8 mouse cellular contexts compared by ENCODE assay signal in genomic region chr10:84392027-84392722, GRCm38 (mm10). TPM values are rescaled to one million over a fixed set of nuclear protein-coding genes. Genes with fewer than 3 reads are reported as not detected.
DNase-seq lines count a peak whose midpoint lies in the region; ATAC-seq lines count a peak whose summit lies in the region.

No protein-coding gene starts in this region.

- H3K4me2 ChIP-seq in kidney, embryonic 16.5 days (replicated peaks; ENCODE audit: low read depth, low read length) = no peak overlapping the region

- H3K36me3 ChIP-seq in kidney, embryonic 16.5 days (ENCODE audit: insufficient read depth, low read length) = no peaks in the 10 kb centered on the region

- no peak for ATAC-seq in kidney, embryonic 16.5 days (ENCODE audit: low FRiP score, low TSS enrichment)
- peak; percentile 31; the same call in 1 of the 2 replicates for ATAC-seq in granulocyte monocyte progenitor cell, adult 5-6 weeks (replicated peaks; ENCODE audit: poor library complexity, severe bottlenecking)
- ATAC-seq in megakaryocyte, adult 5-6 weeks (ENCODE audit: poor library complexity, severe bottlenecking) = no peak

- WGBS in kidney, embryonic 16.5 days = 35% methylated on average over 14 of the region's 14 CpGs

- no peaks in the 10 kb centered on the region for H3K9me3 ChIP-seq in kidney, embryonic 16.5 days (ENCODE audit: low read length)

- no peak for DNase-seq in kidney, adult 18-20 months
- peak; percentile 65 for DNase-seq in ZHBTc4 (ENCODE audit: low read depth, low spot score)
- DNase-seq in lung, postnatal 36 days = peak; percentile 54
- peak; percentile 38 for DNase-seq in thymus, postnatal 25 days
- DNase-seq in yolk sac, embryonic 10.5 days (ENCODE audit: low spot score) = no peak

- peak overlapping the region; percentile 57 for H3K27ac ChIP-seq in kidney, embryonic 16.5 days (ENCODE audit: low read length)

- peaks cover 51% of the 10 kb centered on the region for H3K4me1 ChIP-seq in kidney, embryonic 16.5 days (ENCODE audit: insufficient read depth, low read length)

- no peak overlapping the region for H3K9ac ChIP-seq in kidney, embryonic 16.5 days (replicated peaks; ENCODE audit: low read length)

- no peak overlapping the region for H3K4me3 ChIP-seq in kidney, embryonic 16.5 days (ENCODE audit: low read length)

- no peaks in the 10 kb centered on the region for H3K27me3 ChIP-seq in kidney, embryonic 16.5 days (ENCODE audit: insufficient read depth, low read length)

RNA-seq across cellular contexts. Expression of gene Nuak1, which starts 48.2 kb away (rescaled TPM):
- polyA plus RNA-seq in kidney, embryonic 16.5 days (2015; fragmentation: Nextera tagmentation; extraction: Ambion mirVana) = 3.2 and 3.6 TPM in 2 replicates
- 0.53 TPM in 1 of 2 replicates, not detected in the other for total RNA-seq in granulocyte monocyte progenitor cell, adult 5-6 weeks (2014; fragmentation: Nextera tagmentation)
- total RNA-seq in granulocyte monocyte progenitor cell, adult 5-6 weeks (2017) = under 0.01 and 0.13 TPM in 2 replicates
- 0.05 and 0.29 TPM in 2 replicates for total RNA-seq in megakaryocyte, adult 5-6 weeks (2015)
- total RNA-seq in megakaryocyte, adult 5-6 weeks (2017) = 0.11 and 0.37 TPM in 2 replicates

Comparison
In these comparisons a context has a peak if more than half of its experiments do, and no peak if none do; other contexts are left out.
1. DNase-seq: peak in ZHBTc4 (single experiment), lung, postnatal 36 days (single experiment) and thymus, postnatal 25 days (single experiment); none in kidney, adult 18-20 months (single experiment) and yolk sac, embryonic 10.5 days (single experiment).